Mouse (Mus musculus): Measurements from ENCODE around the gene Osgepl1. TPM values are rescaled to one million over a fixed set of nuclear protein-coding genes. Genes with fewer than 3 reads are reported as not detected.
"Not testable (repeated sequence)": the region's sequence is repeated elsewhere in the genome, so short reads cannot be mapped to it uniquely, and the experiment has no call there.

Osgepl1 gene
- polyA plus RNA-seq, 1 experiment from 2014 or later, result 17.7 TPM

DNA sequence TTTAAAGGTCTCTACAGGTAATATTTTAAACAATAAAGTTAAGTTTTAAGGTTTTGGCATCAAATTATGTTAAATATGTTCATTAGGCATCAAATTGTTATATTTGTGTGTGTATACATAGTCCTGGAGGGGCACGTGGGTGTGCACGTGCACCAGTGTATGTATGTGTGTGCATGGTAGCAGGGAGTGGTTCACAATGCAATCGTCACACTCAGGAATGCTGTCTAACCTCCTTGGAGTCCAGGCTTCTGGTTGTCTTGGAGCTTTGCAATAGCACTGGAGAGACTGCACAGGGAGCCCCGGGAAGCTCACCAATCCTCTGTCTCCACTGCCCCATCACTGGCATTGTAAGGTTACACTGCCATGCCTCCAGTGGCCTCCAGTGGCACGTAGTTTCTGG is 9.8 kb downstream of the Osgepl1 start:
- no peaks in the 10 kb centered on the region for H3K9me3 ChIP-seq (replicated peaks; ENCODE audit: control insufficient read depth, low read length, poor library complexity, severe bottlenecking)
- no peaks in the 10 kb centered on the region for H3K27me3 ChIP-seq (ENCODE audit: control insufficient read depth, insufficient read depth, low read depth, low read length)
- 90% methylated on average over 5 of the region's 5 CpGs for WGBS
- no peak overlapping the region for H3K9ac ChIP-seq (ENCODE audit: low read depth, low read length)
- no peaks in the 10 kb centered on the region for H3K4me1 ChIP-seq (ENCODE audit: control insufficient read depth, insufficient read depth, low read length)
- H3K36me3 ChIP-seq (ENCODE audit: control insufficient read depth, insufficient read depth, low read length), result peaks cover 6% of the 10 kb centered on the region; the same call in 1 of the 2 replicates
- ATAC-seq, result no peak
- no peak overlapping the region for H3K27ac ChIP-seq (ENCODE audit: low read length)
- no peak overlapping the region for H3K4me3 ChIP-seq (ENCODE audit: low read depth, low read length)
- no peak overlapping the region for H3K4me2 ChIP-seq (ENCODE audit: low read length)

DNA sequence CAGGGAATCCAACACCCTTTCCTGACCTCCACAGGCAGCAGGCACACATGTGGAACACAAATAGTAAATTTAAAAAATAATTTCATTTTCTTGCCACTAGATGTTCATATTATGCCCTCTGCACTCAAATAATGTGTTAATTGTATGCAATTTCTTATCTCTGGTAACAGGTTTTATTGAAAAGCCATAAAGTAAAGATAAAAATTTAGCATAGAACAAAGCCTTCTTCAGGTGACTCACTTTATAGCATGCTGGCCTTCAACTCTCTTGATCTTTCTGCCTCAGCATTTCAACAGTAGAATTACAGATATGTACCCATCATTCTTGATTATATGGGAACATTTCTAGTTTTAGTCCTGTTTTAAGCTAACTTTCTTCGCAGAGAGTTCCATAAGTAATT is 10.9 kb downstream of the Osgepl1 start:
- H3K27ac ChIP-seq (ENCODE audit: low read length), result no peak overlapping the region
- H3K4me3 ChIP-seq (ENCODE audit: low read depth, low read length), result no peak overlapping the region
- no peak overlapping the region for H3K4me2 ChIP-seq (ENCODE audit: low read length)
- H3K9ac ChIP-seq (ENCODE audit: low read depth, low read length), result no peak overlapping the region
- no peaks in the 10 kb centered on the region for H3K4me1 ChIP-seq (ENCODE audit: control insufficient read depth, insufficient read depth, low read length)
- H3K27me3 ChIP-seq (ENCODE audit: control insufficient read depth, insufficient read depth, low read depth, low read length), result no peaks in the 10 kb centered on the region
- H3K36me3 ChIP-seq (ENCODE audit: control insufficient read depth, insufficient read depth, low read length), result peaks cover 6% of the 10 kb centered on the region; the same call in 1 of the 2 replicates
- 95% methylated on average over 1 of the region's 1 CpGs for WGBS
- no peaks in the 10 kb centered on the region for H3K9me3 ChIP-seq (replicated peaks; ENCODE audit: control insufficient read depth, low read length, poor library complexity, severe bottlenecking)
- no peak for ATAC-seq

DNA sequence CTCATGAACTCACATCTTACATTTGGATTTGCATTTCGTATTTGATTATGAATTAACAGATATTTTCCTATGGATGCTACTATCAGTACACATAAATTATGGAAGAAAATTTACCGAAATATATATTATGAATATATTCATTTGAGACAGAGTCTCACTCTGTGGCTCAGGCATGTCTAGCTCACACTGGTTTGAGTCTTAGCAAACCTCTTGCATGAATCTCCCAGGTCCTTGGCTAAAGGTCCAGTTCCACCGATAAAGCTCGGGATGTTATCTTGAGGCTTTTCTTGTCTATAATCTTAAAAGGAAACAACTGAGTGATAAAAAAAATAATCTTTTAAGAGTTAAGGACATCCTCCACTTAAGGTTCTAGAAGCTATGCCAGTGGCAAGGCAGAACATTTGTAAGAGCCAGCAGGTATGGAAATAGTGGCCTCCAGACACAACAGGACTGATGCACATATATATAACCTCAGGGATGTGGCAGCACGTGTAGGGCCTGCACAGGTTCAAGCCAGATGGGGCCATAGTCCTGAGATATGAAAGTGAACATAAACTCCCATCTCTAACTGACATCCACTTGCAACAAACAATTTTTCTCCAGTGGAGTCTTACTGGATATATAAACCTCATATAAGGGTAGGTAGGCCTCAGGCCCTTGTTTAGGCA is 11.5 kb downstream of the Osgepl1 start:
- Histone ChIP-seq H3K9ac (ENCODE audit: low read depth, low read length) (no peak overlapping the region), H3K4me3 (ENCODE audit: low read depth, low read length) (no peak overlapping the region), H3K4me2 (ENCODE audit: low read length) (no peak overlapping the region), H3K9me3 (replicated peaks; ENCODE audit: control insufficient read depth, low read length, poor library complexity, severe bottlenecking) (no peaks in the 10 kb centered on the region), H3K27ac (ENCODE audit: low read length) (no peak overlapping the region), H3K27me3 (ENCODE audit: control insufficient read depth, insufficient read depth, low read depth, low read length) (no peaks in the 10 kb centered on the region), H3K4me1 (ENCODE audit: control insufficient read depth, insufficient read depth, low read length) (no peaks in the 10 kb centered on the region), H3K36me3 (ENCODE audit: control insufficient read depth, insufficient read depth, low read length) (peaks cover 5% of the 10 kb centered on the region; the same call in 1 of the 2 replicates)
- ATAC-seq, result no peak
- 95% methylated on average over 5 of the region's 5 CpGs for WGBS

DNA sequence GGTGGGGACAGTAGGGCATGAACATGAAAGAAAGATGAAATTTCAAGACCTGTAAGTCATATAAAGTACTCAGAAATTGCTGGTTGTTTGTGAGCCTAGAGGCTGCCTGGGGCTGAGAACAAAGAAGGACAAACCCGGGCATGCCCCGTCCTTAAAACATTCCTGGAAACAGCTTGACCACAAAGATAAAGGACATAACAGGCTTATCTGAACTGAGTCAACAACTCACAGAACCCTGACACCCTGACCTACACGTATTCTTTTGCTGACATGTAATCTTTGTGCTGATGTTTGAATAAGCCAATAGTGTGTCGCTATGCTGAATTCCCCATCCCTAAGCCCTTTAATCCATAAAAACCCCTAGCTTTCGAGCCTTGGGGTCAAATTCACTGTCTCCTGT is 20.1 kb downstream of the Osgepl1 start:
- WGBS, result 67% methylated on average over 5 of the region's 5 CpGs
- H3K9me3 ChIP-seq (replicated peaks; ENCODE audit: control insufficient read depth, low read length, poor library complexity, severe bottlenecking); H3K4me2 ChIP-seq (ENCODE audit: low read length); H3K27ac ChIP-seq (ENCODE audit: low read length); ATAC-seq; H3K27me3 ChIP-seq (ENCODE audit: control insufficient read depth, insufficient read depth, low read depth, low read length); H3K4me3 ChIP-seq (ENCODE audit: low read depth, low read length); H3K36me3 ChIP-seq (ENCODE audit: control insufficient read depth, insufficient read depth, low read length); H3K4me1 ChIP-seq (ENCODE audit: control insufficient read depth, insufficient read depth, low read length); H3K9ac ChIP-seq (ENCODE audit: low read depth, low read length): not testable (repeated sequence)

DNA sequence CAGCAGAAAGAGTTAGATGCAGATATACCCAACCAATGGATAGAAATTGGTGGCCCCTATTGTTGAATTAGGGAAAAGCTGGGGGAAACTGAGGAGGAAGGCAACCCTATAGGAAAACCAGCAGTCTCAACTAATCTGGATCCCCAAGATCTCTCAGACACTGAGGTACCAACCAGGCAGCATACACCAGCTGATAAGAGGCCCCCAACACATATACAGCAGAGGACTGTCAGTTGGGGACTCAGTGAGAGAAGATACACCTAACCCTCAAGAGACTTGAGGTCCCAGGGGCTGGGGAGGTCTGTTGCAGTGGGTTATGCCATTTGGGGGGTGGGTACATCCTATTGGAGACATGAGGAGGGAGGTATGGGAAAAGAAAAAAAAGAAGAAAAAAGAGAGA is 22.0 kb downstream of the Osgepl1 start:
- ATAC-seq, result no peak
- H3K27ac ChIP-seq (ENCODE audit: low read length), result no peak overlapping the region
- no peaks in the 10 kb centered on the region for H3K4me1 ChIP-seq (ENCODE audit: control insufficient read depth, insufficient read depth, low read length)
- H3K36me3 ChIP-seq (ENCODE audit: control insufficient read depth, insufficient read depth, low read length), result peaks cover 3% of the 10 kb centered on the region; the same call in 1 of the 2 replicates
- H3K27me3 ChIP-seq (ENCODE audit: control insufficient read depth, insufficient read depth, low read depth, low read length), result no peaks in the 10 kb centered on the region
- H3K9ac ChIP-seq (ENCODE audit: low read depth, low read length), result no peak overlapping the region
- H3K4me3 ChIP-seq (ENCODE audit: low read depth, low read length), result no peak overlapping the region
- no peak overlapping the region for H3K4me2 ChIP-seq (ENCODE audit: low read length)
- H3K9me3 ChIP-seq (replicated peaks; ENCODE audit: control insufficient read depth, low read length, poor library complexity, severe bottlenecking), result peaks cover 3% of the 10 kb centered on the region; the same call in 1 of the 2 replicates

DNA sequence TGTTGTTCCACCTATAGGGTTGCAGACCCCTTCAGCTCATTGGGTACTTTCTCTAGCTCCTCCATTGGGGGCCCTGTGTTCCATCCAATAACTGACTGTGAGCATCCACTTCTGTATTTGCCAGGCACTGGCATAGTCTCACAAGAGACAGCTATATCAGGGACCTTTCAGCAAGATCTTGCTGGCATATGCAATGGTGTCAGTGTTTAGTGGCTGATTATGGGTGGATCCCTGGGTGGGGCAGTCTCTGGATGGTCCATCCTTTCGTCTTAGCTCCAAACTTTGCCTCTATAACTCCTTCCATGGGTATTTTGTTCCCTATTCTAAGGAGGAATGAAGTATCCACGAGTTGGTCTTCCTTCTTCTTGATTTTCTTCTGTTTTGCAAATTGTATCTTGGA is 24.0 kb downstream of the Osgepl1 start:
- not testable (repeated sequence) for H3K4me2 ChIP-seq (ENCODE audit: low read length); H3K4me1 ChIP-seq (ENCODE audit: control insufficient read depth, insufficient read depth, low read length); ATAC-seq; H3K9ac ChIP-seq (ENCODE audit: low read depth, low read length); H3K27me3 ChIP-seq (ENCODE audit: control insufficient read depth, insufficient read depth, low read depth, low read length); H3K27ac ChIP-seq (ENCODE audit: low read length); H3K4me3 ChIP-seq (ENCODE audit: low read depth, low read length)
- H3K9me3 ChIP-seq (replicated peaks; ENCODE audit: control insufficient read depth, low read length, poor library complexity, severe bottlenecking), result peaks cover 14% of the 10 kb centered on the region; the same call in 1 of the 2 replicates
- 51% methylated on average over 2 of the region's 2 CpGs for WGBS
- peaks cover 18% of the 10 kb centered on the region for H3K36me3 ChIP-seq (ENCODE audit: control insufficient read depth, insufficient read depth, low read length)

DNA sequence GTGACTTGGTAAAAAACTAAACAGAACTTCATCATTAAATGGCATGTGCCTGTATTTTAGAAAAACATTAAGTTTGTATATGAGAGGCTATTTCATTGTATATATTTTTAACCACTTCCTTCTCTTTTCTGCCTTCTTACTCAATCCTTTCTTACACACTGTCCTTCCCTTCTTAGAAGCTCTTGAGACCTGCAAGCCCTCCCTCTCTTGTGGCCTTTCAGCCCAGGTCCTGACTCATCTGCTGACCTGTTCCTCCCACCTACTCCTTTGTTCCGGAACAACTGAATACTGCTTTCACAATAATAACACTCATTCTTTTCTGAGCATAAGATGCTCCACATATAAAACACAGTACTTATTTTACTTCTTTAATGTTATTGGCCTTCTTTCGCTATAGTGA is 27.6 kb downstream of the Osgepl1 start:
- 98% methylated on average over 2 of the region's 2 CpGs for WGBS
- ATAC-seq, result no peak
- H3K4me1 ChIP-seq (ENCODE audit: control insufficient read depth, insufficient read depth, low read length), result no peaks in the 10 kb centered on the region
- H3K9ac ChIP-seq (ENCODE audit: low read depth, low read length), result no peak overlapping the region
- no peak overlapping the region for H3K4me2 ChIP-seq (ENCODE audit: low read length)
- H3K27me3 ChIP-seq (ENCODE audit: control insufficient read depth, insufficient read depth, low read depth, low read length), result no peaks in the 10 kb centered on the region
- peaks cover 43% of the 10 kb centered on the region for H3K36me3 ChIP-seq (ENCODE audit: control insufficient read depth, insufficient read depth, low read length)
- peaks cover 21% of the 10 kb centered on the region; the same call in 1 of the 2 replicates for H3K9me3 ChIP-seq (replicated peaks; ENCODE audit: control insufficient read depth, low read length, poor library complexity, severe bottlenecking)
- no peak overlapping the region for H3K4me3 ChIP-seq (ENCODE audit: low read depth, low read length)
- no peak overlapping the region for H3K27ac ChIP-seq (ENCODE audit: low read length)

DNA sequence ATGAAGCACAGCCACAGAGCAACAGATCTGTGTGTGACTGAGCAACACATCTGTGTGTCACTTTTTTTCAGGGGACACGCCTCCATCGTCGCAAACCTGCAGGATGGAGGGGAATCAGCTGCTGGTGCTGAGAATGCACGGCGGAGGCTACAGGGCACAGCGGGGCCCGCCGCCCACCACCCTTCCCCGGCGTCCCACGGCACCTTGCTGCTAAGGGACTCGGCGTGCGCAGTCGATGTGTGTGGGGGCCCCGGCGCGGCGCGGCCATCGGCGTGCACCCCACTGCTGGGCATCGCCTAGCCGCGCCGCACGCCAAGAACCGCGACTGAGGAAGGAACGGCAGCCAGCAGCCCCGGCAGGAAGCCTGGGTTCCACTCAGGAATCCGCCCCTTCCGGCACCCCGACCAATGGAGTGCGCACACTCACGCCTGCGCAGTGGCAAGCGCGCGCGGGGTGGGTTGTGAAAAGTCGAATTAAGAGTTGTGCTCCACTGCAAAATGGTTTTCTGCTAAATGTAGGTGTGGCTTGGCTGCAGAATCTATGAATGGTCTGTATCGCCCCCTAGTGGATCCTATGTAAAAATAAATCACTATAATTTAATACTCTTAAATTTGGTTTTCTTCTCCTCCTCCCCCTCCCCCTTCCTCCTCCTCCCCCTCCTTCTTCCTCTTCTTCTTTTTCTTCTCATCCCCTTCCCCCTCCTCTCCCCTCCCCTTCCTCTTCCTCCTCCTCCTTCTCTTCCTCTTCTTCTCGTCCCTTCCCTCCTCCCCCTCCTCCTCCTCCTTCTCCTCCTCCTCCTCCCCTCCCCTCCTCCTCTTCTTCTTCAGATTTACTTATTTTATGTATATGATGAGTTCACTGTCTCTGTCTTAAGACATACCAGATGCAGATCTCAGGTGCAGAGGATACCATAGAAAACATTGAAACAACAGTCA is 39.2 kb downstream of the Osgepl1 start, which contains the start of the genes Asdurf, Gm28551 and Asnsd1:
Gene Asdurf (minus strand): TSS at position 293 of the 935 bp plus-strand sequence.
Gene Gm28551 (minus strand): TSS at position 341 of the 935 bp plus-strand sequence.
Gene Asnsd1 (minus strand): TSS at position 426 of the 935 bp plus-strand sequence.
- Histone ChIP-seq H3K4me3 (ENCODE audit: low read depth, low read length) (peak within 1 kb of the TSS; percentile 88), H3K27ac (ENCODE audit: low read length) (peak within 1 kb of the TSS; percentile 90), H3K27me3 (ENCODE audit: control insufficient read depth, insufficient read depth, low read depth, low read length) (no peaks in the 10 kb centered on the region), H3K9ac (ENCODE audit: low read depth, low read length) (peak within 1 kb of the TSS; percentile 98), H3K36me3 (ENCODE audit: control insufficient read depth, insufficient read depth, low read length) (peaks cover 12% of the 10 kb centered on the region), H3K4me1 (ENCODE audit: control insufficient read depth, insufficient read depth, low read length) (peaks cover 7% of the 10 kb centered on the region), H3K9me3 (replicated peaks; ENCODE audit: control insufficient read depth, low read length, poor library complexity, severe bottlenecking) (no peaks in the 10 kb centered on the region), H3K4me2 (ENCODE audit: low read length) (peak within 1 kb of the TSS; percentile 59)
- WGBS, result under 1% methylated on average over 44 of the region's 44 CpGs
- peak; percentile 100 for ATAC-seq

DNA sequence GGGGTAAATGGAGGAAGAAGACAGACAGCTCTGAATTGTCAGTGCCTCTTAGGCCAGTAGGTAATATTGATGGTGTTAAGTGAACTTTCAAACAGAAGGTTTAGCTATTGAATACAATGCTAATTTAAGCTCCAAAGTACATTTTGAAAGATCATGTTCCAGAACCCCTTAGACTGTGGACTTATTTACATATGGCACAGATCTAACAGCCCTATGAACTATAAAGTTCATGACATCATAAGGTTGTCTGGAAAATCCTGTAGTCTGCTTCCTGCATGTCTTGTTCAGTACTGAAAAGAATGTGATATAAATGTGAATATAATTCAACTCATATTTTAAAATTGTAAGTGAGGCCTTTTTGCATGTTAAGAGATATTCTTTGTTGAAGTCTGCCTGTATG is 45.6 kb downstream of the Osgepl1 start:
- H3K27ac ChIP-seq (ENCODE audit: low read length), result no peak overlapping the region
- H3K27me3 ChIP-seq (ENCODE audit: control insufficient read depth, insufficient read depth, low read depth, low read length), result no peaks in the 10 kb centered on the region
- no peak for ATAC-seq
- H3K4me1 ChIP-seq (ENCODE audit: control insufficient read depth, insufficient read depth, low read length), result no peaks in the 10 kb centered on the region
- H3K9ac ChIP-seq (ENCODE audit: low read depth, low read length), result no peak overlapping the region
- no peak overlapping the region for H3K4me3 ChIP-seq (ENCODE audit: low read depth, low read length)
- no peaks in the 10 kb centered on the region for H3K9me3 ChIP-seq (replicated peaks; ENCODE audit: control insufficient read depth, low read length, poor library complexity, severe bottlenecking)
- H3K36me3 ChIP-seq (ENCODE audit: control insufficient read depth, insufficient read depth, low read length), result no peaks in the 10 kb centered on the region
- no peak overlapping the region for H3K4me2 ChIP-seq (ENCODE audit: low read length)
